Mouse (Mus musculus) forebrain, embryonic 12.5 days (tissue): Measurements from ENCODE around the gene Apobec3. TPM values are rescaled to one million over a fixed set of nuclear protein-coding genes. Genes with fewer than 3 reads are reported as not detected.
"Not testable (repeated sequence)": the region's sequence is repeated elsewhere in the genome, so short reads cannot be mapped to it uniquely, and the experiment has no call there.

Experiments used
- ATAC-seq: fragments of 200-750 bp; cut with Nextera tagmentation; 2 replicates; pipeline ENCODE4 v1.8.0; 2017; ENCODE audit warnings: moderate TSS enrichment; ENCODE audit not compliant: low FRiP score
- H3K27ac ChIP-seq: fragments of 300-500 bp; sonication (generic); 2 replicates; pipeline ENCODE4 v1.5.1; 2016; ENCODE audit warnings: mild to moderate bottlenecking
- H3K27me3 ChIP-seq: fragments of 300-500 bp; sonication (generic); 2 replicates; pipeline ENCODE4 v1.6.1; 2016; ENCODE audit warnings: mild to moderate bottlenecking
- H3K36me3 ChIP-seq: fragments of 300-500 bp; sonication (generic); replicated peaks from 2 replicates; pipeline ENCODE4 v1.6.1; 2016; ENCODE audit warnings: mild to moderate bottlenecking
- H3K4me1 ChIP-seq: fragments of 300-500 bp; sonication (generic); 2 replicates; pipeline ENCODE4 v1.6.1; 2016
- H3K4me2 ChIP-seq: fragments of 300-500 bp; sonication (generic); 2 replicates; pipeline ENCODE4 v1.6.1; 2016; ENCODE audit warnings: mild to moderate bottlenecking, moderate library complexity
- H3K4me3 ChIP-seq: fragments of 300-500 bp; sonication (generic); replicated peaks from 2 replicates; pipeline ENCODE4 v1.5.1; 2016; ENCODE audit warnings: mild to moderate bottlenecking
- H3K9ac ChIP-seq: fragments of 300-500 bp; sonication (generic); 2 replicates; pipeline ENCODE4 v1.6.1; 2016; ENCODE audit warnings: mild to moderate bottlenecking
- H3K9me3 ChIP-seq: fragments of 300-500 bp; sonication (generic); 2 replicates; pipeline ENCODE4 v1.6.1; 2016
- WGBS: fragments of 180-500 bp; shearing (Covaris S2); methylation state at CpG from one replicate; pipeline ENCODE4 v1.1.7; 2016; 5-methylcytosine and 5-hydroxymethylcytosine counted together
- polyA plus RNA-seq: library from polyadenylated mRNA; unstranded; fragments of >200 nt; fragmentation: Nextera tagmentation; extraction: Ambion mirVana; gene quantifications from 2 replicates; pipeline ENCODE4 v1.2.1, GENCODE M21; 2016

The Apobec3 gene
- polyA plus RNA-seq, 1 experiment from 2014 or later = 7.4 TPM

DNA sequence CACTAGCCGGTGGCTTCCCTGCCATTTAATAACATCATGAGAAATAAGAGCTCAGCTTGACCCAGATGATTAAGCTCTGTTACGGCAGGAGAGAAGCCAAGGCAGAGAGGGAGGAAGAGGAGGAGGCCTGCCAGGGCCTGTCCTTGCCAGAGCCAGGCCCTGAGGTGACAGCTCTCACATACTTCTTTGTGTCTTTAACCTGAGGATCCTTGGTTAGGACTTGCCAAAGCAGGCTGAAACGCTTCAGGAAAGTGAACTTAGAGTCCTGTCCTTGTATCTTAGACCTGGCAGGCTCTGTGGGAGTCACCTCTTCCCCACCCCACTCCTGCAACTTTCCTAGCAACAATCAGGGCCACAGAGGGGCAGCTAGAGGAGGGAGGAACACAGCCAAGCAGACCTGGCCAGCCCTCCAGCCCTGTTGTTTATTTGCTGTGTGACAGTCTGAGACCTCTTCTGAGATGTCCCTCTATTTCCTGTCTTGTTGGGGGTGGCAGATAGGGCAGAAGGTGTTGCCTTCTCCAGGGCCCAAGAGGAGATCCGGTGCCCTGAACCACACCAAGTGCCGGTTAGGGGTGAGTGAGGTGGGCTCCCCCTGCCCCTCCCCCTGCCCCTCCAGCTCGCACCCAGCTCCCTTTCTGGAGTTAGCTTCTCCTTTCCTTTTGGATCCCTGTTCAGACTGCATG lies 8.5 kb downstream of the Apobec3 start:
- Histone ChIP-seq H3K27ac (no peak overlapping the region), H3K27me3 (no peaks in the 10 kb centered on the region), H3K36me3 (no peaks in the 10 kb centered on the region), H3K4me3 (no peak overlapping the region), H3K9ac (no peak overlapping the region), H3K9me3 (no peaks in the 10 kb centered on the region), H3K4me2 (no peak overlapping the region), H3K4me1 (no peaks in the 10 kb centered on the region)
- 84% methylated on average over 6 of the region's 6 CpGs for WGBS
- ATAC-seq = no peak

DNA sequence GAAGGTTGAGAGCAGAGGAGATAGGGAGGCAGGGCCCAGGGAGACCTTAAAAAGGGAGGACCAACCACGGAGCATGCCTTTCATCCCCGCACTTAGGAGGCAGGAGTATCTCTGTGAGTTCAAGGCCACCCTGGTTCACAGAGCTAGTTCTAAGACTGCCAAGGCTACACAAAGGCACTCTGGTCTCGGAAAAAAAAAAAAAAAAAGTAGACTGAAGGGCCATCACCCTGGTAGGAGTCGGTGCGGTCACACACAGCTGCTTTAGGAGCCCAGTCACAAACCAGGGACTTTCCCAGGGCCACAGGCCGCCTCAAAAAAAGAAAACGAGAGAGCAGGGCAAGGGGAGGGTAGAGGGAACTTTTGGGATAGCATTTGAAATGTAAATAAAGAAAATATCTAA lies 9.3 kb downstream of the Apobec3 start:
- no peak for ATAC-seq
- Histone ChIP-seq H3K27me3 (no peaks in the 10 kb centered on the region), H3K4me1 (no peaks in the 10 kb centered on the region), H3K36me3 (no peaks in the 10 kb centered on the region), H3K9me3 (no peaks in the 10 kb centered on the region), H3K27ac (no peak overlapping the region), H3K4me2 (no peak overlapping the region), H3K9ac (no peak overlapping the region), H3K4me3 (no peak overlapping the region)
- 73% methylated on average over 7 of the region's 7 CpGs for WGBS

DNA sequence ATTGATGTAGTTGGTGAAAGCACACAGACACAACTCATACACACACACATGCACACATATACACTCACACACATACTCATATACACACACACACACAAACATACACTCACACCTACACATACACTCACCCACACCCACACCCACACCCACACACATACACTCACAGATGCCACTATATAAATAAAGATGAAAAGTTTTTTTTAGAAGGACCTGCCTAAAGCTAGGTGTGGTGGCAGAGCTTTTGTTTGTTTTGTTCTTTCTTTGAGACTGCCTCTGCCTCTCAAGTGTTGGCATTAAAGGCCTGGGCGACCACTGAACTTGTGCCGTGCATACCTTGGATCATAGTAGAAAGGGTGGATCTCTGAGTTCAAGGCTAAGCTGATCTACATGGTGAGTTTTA lies 9.9 kb downstream of the Apobec3 start:
- Histone ChIP-seq H3K27me3 (peaks cover 3% of the 10 kb centered on the region; the same call in 1 of the 2 replicates), H3K9me3 (no peaks in the 10 kb centered on the region), H3K9ac (no peak overlapping the region), H3K4me2 (no peak overlapping the region), H3K36me3 (no peaks in the 10 kb centered on the region), H3K27ac (no peak overlapping the region), H3K4me1 (no peaks in the 10 kb centered on the region), H3K4me3 (no peak overlapping the region)
- ATAC-seq = no peak
- WGBS = 82% methylated on average over 2 of the region's 2 CpGs

DNA sequence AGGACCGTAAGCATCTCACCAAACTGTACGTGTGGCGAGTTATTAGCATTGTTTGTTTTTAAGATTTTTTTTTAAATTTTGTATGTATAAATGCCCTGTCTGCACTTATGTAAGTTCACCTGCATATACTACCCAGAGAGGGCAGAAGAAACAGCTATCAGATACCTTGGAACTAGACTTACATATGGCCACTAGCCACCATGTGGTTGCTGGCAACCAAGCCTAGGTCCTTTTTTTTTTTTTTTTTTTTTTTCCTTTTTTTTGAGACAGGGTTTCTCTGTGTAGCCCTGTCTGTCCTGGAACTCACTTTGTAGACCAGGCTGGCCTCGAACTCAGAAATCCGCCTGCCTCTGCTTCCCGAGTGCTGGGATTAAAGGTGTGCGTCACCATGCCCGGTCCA lies 11.6 kb downstream of the Apobec3 start:
- H3K9me3 ChIP-seq, H3K4me3 ChIP-seq, H3K36me3 ChIP-seq, H3K4me2 ChIP-seq, H3K27me3 ChIP-seq, H3K4me1 ChIP-seq, ATAC-seq, H3K27ac ChIP-seq, H3K9ac ChIP-seq: not testable (repeated sequence)
- 96% methylated on average over 8 of the region's 8 CpGs for WGBS

DNA sequence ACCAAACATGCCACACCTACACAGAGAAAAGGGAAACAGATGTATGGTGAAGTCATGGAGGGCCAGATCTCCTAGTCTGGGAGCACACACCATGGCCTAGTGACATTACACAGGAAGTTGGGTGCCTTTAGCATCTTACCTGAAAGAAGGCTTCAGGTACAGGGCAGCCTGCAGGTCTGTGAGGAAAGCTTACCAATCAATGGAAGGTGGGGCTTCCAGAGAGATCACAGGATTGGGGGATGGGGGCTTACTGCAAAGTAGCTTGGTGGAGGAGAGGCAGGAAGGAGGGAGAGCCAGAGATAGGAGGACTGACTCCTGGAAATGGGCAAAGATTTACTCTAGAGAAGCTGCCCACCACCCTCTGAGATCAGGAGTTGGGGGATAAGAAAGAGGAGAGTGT lies 12.5 kb downstream of the Apobec3 start:
- Histone ChIP-seq H3K36me3 (no peaks in the 10 kb centered on the region), H3K9me3 (no peaks in the 10 kb centered on the region), H3K9ac (no peak overlapping the region), H3K4me2 (no peak overlapping the region), H3K27ac (no peak overlapping the region), H3K27me3 (peaks cover 4% of the 10 kb centered on the region; the same call in 1 of the 2 replicates), H3K4me3 (no peak overlapping the region), H3K4me1 (no peaks in the 10 kb centered on the region)
- ATAC-seq = no peak

DNA sequence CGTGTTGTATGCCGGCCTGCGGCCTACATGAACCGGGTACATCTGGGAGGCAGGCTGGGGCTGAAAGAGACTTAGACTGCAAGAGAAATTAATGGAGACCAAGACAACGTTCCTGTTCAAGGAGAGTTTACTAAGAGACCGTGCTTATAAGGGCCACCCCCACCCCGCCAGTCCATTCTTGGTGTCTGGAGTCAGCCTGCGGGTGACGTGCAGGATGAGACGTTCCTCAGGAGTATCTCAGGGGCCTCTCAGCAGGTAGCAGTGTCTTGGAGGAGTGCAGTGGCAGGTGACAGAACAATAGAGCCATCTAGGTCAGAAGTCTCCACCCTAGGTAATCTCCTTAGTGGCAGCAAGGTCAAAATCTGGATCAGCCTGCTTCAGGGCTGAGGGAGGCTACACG lies 13.2 kb downstream of the Apobec3 start:
- not testable (repeated sequence) for ATAC-seq, H3K27ac ChIP-seq, H3K27me3 ChIP-seq, H3K4me3 ChIP-seq, H3K4me1 ChIP-seq, H3K36me3 ChIP-seq, H3K9me3 ChIP-seq, H3K4me2 ChIP-seq, H3K9ac ChIP-seq
- whole genome bisulfite sequencing = 80% methylated on average over 11 of the region's 11 CpGs

DNA sequence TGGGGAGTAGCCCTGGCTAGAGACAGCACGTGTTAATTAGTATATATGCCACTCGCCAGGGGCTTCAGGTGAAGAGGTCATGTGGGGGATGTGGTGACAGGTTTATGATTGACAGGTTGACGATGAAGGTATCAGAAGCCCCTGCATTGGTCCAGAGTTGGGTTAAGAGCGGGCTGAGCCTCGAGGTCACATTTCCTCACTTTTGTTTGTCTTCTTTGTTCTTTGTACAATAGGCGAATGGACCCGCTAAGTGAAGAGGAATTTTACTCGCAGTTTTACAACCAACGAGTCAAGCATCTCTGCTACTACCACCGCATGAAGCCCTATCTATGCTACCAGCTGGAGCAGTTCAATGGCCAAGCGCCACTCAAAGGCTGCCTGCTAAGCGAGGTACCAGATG lies 13.8 kb downstream of the Apobec3 start:
- 53% methylated on average over 12 of the region's 12 CpGs for WGBS

DNA sequence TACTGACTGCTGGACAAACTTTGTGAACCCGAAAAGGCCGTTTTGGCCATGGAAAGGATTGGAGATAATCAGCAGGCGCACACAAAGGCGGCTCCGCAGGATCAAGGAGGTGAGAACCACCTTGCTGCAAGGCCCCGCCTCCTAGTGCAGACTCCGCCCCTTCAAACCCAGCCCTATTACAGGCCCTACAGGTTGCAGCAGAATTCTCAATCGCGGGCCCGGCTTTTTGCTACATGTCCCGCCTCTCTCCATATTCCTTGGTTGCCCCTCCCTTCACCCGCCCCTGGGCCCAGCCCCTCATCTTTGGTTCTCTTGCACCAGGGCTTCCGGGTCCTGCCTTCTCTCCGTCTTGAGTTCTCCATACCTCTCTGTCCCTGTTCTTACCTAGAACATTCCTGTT lies 15.4 kb downstream of the Apobec3 start:
- WGBS = 48% methylated on average over 14 of the region's 14 CpGs
- peaks cover 4% of the 10 kb centered on the region; the same call in 1 of the 2 replicates for H3K27me3 ChIP-seq
- ATAC-seq = no peak
- no peak overlapping the region for H3K4me2 ChIP-seq
- H3K9me3 ChIP-seq = no peaks in the 10 kb centered on the region
- H3K4me3 ChIP-seq = no peak overlapping the region
- no peaks in the 10 kb centered on the region for H3K4me1 ChIP-seq
- H3K36me3 ChIP-seq = no peaks in the 10 kb centered on the region
- H3K27ac ChIP-seq = no peak overlapping the region
- H3K9ac ChIP-seq = no peak overlapping the region

More for the DNA sequence above, 13.8 kb downstream of the Apobec3 start:
- H3K27me3 ChIP-seq = peaks cover 4% of the 10 kb centered on the region; the same call in 1 of the 2 replicates
- H3K36me3 ChIP-seq = no peaks in the 10 kb centered on the region
- H3K27ac ChIP-seq = no peak overlapping the region
- no peaks in the 10 kb centered on the region for H3K4me1 ChIP-seq
- no peak overlapping the region for H3K9ac ChIP-seq
- ATAC-seq = no peak
- H3K4me2 ChIP-seq = no peak overlapping the region
- H3K4me3 ChIP-seq = no peak overlapping the region
- H3K9me3 ChIP-seq = no peaks in the 10 kb centered on the region

DNA sequence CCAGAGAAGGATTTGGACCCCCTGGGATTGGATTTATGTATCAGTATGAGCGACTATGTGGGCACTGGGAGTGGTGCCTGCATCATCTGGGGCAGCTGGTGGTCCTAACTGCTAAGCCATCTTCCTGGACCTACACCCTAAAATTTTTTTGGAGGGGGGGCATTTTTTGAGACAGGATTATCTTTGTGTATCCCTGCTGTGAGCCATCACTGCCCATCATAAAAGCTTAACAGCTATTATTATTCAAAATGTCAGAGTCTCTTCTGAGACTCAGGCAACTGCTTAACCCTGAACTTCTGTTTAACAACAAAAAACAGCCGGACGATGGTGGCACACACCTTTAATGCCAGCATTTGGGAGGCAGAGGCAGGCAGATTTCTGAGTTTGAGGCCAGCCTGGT lies 17.5 kb downstream of the Apobec3 start:
- H3K9ac ChIP-seq, H3K36me3 ChIP-seq, H3K27me3 ChIP-seq, H3K9me3 ChIP-seq, H3K27ac ChIP-seq, H3K4me1 ChIP-seq, H3K4me3 ChIP-seq, ATAC-seq, H3K4me2 ChIP-seq: not testable (repeated sequence)
- WGBS = 89% methylated on average over 3 of the region's 3 CpGs

DNA sequence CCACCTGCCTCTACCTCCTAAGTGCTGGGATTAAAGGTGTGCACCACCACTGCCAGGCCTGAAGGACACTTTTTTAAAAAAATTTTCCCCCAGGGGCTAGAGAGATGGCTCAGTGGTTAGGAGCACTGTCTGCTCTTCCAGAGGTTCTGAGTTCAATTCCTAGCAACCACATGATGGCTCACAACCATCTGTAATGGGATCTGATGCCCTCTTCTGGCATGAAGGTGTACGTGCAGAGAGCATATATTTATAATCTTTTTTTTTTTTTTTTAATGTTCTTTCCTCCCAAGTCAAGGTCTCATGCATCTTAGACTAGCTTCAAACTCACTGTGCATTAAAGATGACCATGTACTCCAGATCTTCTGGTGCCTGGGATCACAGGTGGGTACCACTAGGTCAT lies 19.4 kb downstream of the Apobec3 start:
- H3K9ac ChIP-seq, H3K9me3 ChIP-seq, H3K4me3 ChIP-seq, H3K4me1 ChIP-seq, H3K27ac ChIP-seq, H3K36me3 ChIP-seq, H3K4me2 ChIP-seq, H3K27me3 ChIP-seq, ATAC-seq: not testable (repeated sequence)
- 87% methylated on average over 1 of the region's 1 CpGs for WGBS

DNA sequence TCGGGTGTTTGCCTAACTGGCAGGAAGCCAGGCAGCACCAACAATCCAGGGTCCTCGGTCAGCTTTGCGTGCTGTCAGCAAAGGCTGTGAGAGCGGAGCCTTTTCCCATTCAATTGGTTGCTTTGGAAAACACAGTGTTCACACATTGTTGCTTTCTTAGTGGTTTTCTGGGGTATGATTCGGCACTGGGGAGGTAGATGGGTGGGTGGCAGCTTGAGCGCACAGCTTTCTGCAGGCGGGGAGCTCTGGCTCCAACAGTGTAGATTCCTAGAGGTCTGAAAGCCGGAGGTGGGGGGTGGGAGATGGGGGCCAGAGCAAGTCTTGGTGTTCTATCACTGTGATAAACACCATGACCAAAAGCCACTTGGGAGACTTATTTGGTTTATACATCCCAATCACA lies 19.9 kb downstream of the Apobec3 start:
- 87% methylated on average over 8 of the region's 8 CpGs for WGBS
- Histone ChIP-seq H3K27ac (no peak overlapping the region), H3K36me3 (no peaks in the 10 kb centered on the region), H3K4me1 (no peaks in the 10 kb centered on the region), H3K4me2 (no peak overlapping the region), H3K9ac (no peak overlapping the region), H3K9me3 (no peaks in the 10 kb centered on the region), H3K27me3 (peaks cover 1% of the 10 kb centered on the region; the same call in 1 of the 2 replicates), H3K4me3 (no peak overlapping the region)
- no peak for ATAC-seq

DNA sequence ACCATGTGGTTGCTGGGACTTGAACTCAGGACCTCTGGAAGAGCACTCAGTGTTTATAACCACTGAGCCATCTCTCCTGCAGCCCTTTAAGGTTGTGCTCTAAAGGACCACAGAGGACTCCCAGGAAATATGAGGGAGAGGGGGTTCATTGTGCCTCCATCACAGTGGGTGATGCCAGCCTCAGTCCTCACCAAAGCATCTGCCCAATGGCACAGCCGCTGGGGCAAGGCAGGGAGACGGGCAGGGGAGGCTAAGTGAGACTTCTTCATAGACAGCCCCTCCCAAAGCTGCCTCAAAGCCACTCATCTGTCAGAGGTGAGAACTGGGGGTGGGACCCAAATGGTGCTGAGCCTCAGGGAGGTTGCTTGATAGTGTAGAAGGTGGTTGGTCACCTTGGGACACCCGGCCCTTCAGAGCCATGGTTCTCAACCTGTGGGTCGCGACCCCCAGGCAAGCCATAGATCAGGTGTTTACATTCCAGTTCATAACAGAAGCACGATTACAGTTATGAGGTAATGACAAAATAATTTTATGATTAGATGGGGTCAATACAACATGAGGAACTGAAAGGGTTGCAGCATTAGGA lies 22.4 kb downstream of the Apobec3 start:
- H3K36me3 ChIP-seq = peaks cover 5% of the 10 kb centered on the region; the same call in 1 of the 2 replicates
- no peak overlapping the region for H3K4me3 ChIP-seq
- H3K4me2 ChIP-seq = no peak overlapping the region
- no peaks in the 10 kb centered on the region for H3K9me3 ChIP-seq
- no peak overlapping the region for H3K27ac ChIP-seq
- no peak for ATAC-seq
- WGBS = 83% methylated on average over 6 of the region's 6 CpGs
- H3K4me1 ChIP-seq = no peaks in the 10 kb centered on the region
- H3K9ac ChIP-seq = no peak overlapping the region
- no peaks in the 10 kb centered on the region for H3K27me3 ChIP-seq

DNA sequence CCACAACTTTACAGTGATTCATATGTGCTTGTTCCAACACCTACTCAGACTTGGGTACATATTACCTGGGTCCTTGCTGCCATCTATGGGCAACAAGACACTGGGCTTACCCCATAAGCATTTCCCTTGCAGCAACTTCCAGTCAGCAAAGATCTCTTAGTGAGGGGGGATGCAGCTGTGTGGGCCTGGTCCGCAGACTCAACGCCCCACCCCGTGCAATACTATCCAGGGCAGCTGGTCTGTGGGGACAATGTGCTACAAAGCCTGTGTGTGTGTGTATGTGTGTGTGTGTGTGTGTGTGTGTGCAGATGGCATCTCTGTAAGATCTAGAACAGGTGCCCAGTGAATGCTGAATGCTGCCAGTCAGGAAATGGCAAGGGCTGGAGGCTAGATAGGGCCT lies 22.9 kb downstream of the Apobec3 start:
- no peaks in the 10 kb centered on the region for H3K9me3 ChIP-seq
- WGBS = 83% methylated on average over 3 of the region's 3 CpGs
- no peaks in the 10 kb centered on the region for H3K4me1 ChIP-seq
- H3K4me2 ChIP-seq = no peak overlapping the region
- H3K27ac ChIP-seq = no peak overlapping the region
- no peak overlapping the region for H3K4me3 ChIP-seq
- H3K36me3 ChIP-seq = peaks cover 5% of the 10 kb centered on the region; the same call in 1 of the 2 replicates
- H3K9ac ChIP-seq = no peak overlapping the region
- ATAC-seq = no peak
- H3K27me3 ChIP-seq = no peaks in the 10 kb centered on the region
